Mouse (Mus musculus) heart, embryonic 14.5 days (tissue): ENCODE measurements around the gene Prdx2. TPM values are rescaled to one million over a fixed set of nuclear protein-coding genes. Genes with fewer than 3 reads are reported as not detected.

Experiments
- ATAC-seq: fragments of 200-750 bp; cut with Nextera tagmentation; 2 replicates; pipeline ENCODE4 v1.8.0; 2017; ENCODE audit warnings: low read depth, moderate TSS enrichment; ENCODE audit not compliant: insufficient number of reproducible peaks, insufficient read depth, low FRiP score
- H3K27ac ChIP-seq, 2 experiments: fragments of 200-500 bp in 1 of 2; fragments of 300-500 bp in 1 of 2; sonication (generic) in 1 of 2; replicated peaks in 1 of 2; 2 replicates each; pipeline ENCODE4 v1.5.1; 2012 to 2014; ENCODE audit warnings: low read depth in 2 of 2, low read length in 2 of 2, control low read depth in 1 of 2, mild to moderate bottlenecking in 1 of 2, mixed read lengths in 1 of 2; ENCODE audit not compliant: control insufficient read depth in 1 of 2, insufficient read depth in 1 of 2
- H3K27me3 ChIP-seq: fragments of 300-500 bp; sonication (generic); 2 replicates; pipeline ENCODE4 v1.6.1; 2014; ENCODE audit warnings: mild to moderate bottlenecking, low read length, control low read depth; ENCODE audit not compliant: control insufficient read depth, insufficient read depth
- H3K36me3 ChIP-seq: fragments of 300-500 bp; sonication (generic); 2 replicates; pipeline ENCODE4 v1.6.1; 2014; ENCODE audit warnings: mild to moderate bottlenecking, control low read depth, low read length, mixed read lengths; ENCODE audit not compliant: control insufficient read depth, insufficient read depth
- H3K4me1 ChIP-seq, 2 experiments: fragments of 200-500 bp in 1 of 2; fragments of 300-500 bp in 1 of 2; sonication (generic) in 1 of 2; 2 replicates each; pipeline ENCODE4 v1.6.1; 2012 to 2014; ENCODE audit warnings: low read length in 2 of 2, control low read depth in 1 of 2, mixed read lengths in 1 of 2; ENCODE audit not compliant: control insufficient read depth in 2 of 2, insufficient read depth in 2 of 2
- H3K4me2 ChIP-seq: fragments of 300-500 bp; sonication (generic); 2 replicates; pipeline ENCODE4 v1.6.1; 2014; ENCODE audit warnings: mild to moderate bottlenecking, low read length
- H3K4me3 ChIP-seq, 2 experiments: fragments of 200-500 bp in 1 of 2; fragments of 300-500 bp in 1 of 2; sonication (generic) in 1 of 2; 2 replicates each; pipeline ENCODE4 v1.5.1; 2012 to 2014; ENCODE audit warnings: low read length in 2 of 2, mild to moderate bottlenecking in 2 of 2, control low read depth in 1 of 2, low read depth in 1 of 2, moderate library complexity in 1 of 2; ENCODE audit not compliant: control insufficient read depth in 1 of 2, insufficient read depth in 1 of 2
- H3K9ac ChIP-seq: fragments of 300-500 bp; sonication (generic); 2 replicates; pipeline ENCODE4 v1.6.1; 2014; ENCODE audit warnings: mild to moderate bottlenecking, low read length
- H3K9me3 ChIP-seq: fragments of 300-500 bp; sonication (generic); 2 replicates; pipeline ENCODE4 v1.6.1; 2016; ENCODE audit warnings: low read length, control low read depth; ENCODE audit not compliant: control insufficient read depth
- WGBS: fragments of 180-500 bp; shearing (Covaris S2); extraction: QIAGEN DNeasy Blood & Tissue Kit; methylation state at CpG from one replicate; pipeline ENCODE4 v1.1.7; 2014; 5-methylcytosine and 5-hydroxymethylcytosine counted together
- polyA plus RNA-seq: library from polyadenylated mRNA; unstranded; fragments of >200 nt; fragmentation: Nextera tagmentation; extraction: Ambion mirVana; gene quantifications from 2 replicates; pipeline ENCODE4 v1.2.1, GENCODE M21; 2014

Prdx2 gene
- polyA plus RNA-seq, 1 experiment from 2014 or later, result 792 TPM

DNA sequence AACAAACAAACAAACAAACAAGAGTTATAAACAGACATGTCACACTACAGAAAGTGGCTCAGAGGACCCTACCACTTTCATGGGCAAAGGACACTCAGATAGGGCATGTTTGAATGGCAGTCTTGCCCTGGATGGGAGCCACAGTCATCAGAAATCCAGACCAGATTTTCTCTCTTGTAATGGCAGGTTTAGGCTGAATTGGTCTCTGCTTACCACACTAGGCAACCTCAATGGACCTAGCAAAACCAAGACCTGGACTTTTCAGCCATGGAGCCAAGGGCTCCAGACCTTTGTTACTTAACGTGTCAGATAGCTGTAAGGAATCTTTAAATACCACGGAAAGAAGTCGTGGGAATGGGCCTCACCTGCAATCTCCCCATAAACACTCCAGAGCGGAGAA, 25.7 kb upstream of the Prdx2 start:
- Histone ChIP-seq H3K27me3 (peaks cover 75% of the 10 kb centered on the region), H3K4me1 (peaks cover 0 to 8% of the 10 kb centered on the region in 2 experiments; a peak in 1 of 4 replicates), H3K9me3 (no peaks in the 10 kb centered on the region), H3K27ac (no peak overlapping the region), H3K9ac (no peak overlapping the region), H3K4me3 (no peak overlapping the region), H3K4me2 (no peak overlapping the region), H3K36me3 (no peaks in the 10 kb centered on the region)
- WGBS, result 22% methylated on average over 4 of the region's 4 CpGs
- ATAC-seq, result no peak

DNA sequence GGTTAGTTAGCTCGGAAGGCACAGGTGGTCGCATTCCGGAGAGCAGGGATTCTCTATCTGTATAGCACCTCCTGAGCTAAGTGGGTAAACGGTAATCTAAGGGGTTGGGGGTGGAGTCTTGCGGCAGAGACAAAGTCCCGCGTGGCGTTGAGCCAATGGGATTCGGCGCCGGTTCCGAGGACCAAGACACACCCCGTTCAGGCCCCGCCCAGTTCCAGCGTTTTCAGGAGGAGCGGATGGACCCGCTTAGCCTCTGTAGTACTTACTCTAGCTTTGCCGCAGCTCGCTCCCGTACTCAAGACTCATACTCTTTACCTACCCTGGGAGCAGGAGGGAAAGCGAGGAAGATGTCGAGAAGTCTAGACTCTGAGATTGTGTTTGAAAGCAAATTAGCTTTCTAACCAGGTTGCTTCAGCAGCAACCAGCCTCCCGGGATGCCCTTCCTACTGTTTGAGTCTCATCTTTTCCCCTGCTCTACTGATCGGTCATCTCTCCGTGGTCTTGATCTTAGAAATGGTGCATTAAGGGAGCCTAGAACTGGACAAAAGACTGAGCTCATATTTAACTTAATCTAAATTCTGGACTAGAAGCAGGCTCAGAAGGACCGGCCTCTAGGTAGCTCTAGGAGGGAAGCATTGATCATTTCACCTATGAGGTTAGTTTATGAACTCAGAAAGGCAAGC, 24.8 kb upstream of the Prdx2 start:
- WGBS, result 4% methylated on average over 26 of the region's 26 CpGs
- Histone ChIP-seq H3K27ac (no peak overlapping the region), H3K4me1 (peaks cover 0 to 8% of the 10 kb centered on the region in 2 experiments; a peak in 1 of 4 replicates), H3K4me3 (no peak overlapping the region), H3K36me3 (no peaks in the 10 kb centered on the region), H3K9me3 (no peaks in the 10 kb centered on the region), H3K27me3 (peaks cover 70% of the 10 kb centered on the region), H3K9ac (no peak overlapping the region), H3K4me2 (no peak overlapping the region)
- no peak for ATAC-seq

DNA sequence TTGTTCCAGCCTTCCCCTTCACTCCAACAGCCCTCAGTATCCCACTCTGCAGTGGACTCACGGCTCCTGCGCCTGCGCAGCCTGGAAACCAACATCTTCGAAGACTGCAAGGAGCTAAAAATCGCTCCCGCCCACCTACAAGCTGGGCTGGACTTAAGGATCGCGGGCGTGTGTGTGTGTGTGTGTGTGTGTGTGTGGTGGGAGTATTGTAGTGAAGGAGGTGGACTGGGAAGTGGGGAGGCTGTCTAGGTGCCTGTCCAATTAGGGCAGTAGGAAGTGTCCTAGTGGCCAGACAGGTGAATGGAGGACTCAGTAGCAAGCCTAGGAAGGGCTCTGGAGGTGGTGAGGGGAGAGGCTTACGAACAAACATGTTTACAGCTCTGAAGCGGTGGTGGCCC, 24.2 kb upstream of the Prdx2 start:
- peak overlapping the region; percentile 64 for H3K4me2 ChIP-seq
- peaks cover 76% of the 10 kb centered on the region for H3K27me3 ChIP-seq
- H3K9me3 ChIP-seq, result no peaks in the 10 kb centered on the region
- no peak overlapping the region for H3K9ac ChIP-seq
- H3K4me1 ChIP-seq, result peaks cover 0 to 8% of the 10 kb centered on the region in 2 experiments; a peak in 1 of 4 replicates
- peak overlapping the region in 1 of 2 experiments; percentile 39; a peak in 1 of 4 replicates for H3K4me3 ChIP-seq
- no peak overlapping the region for H3K27ac ChIP-seq
- 9% methylated on average over 11 of the region's 11 CpGs for WGBS
- ATAC-seq, result 0 out of 2 replicates have a peak, but pooled peaks have one; percentile 18
- H3K36me3 ChIP-seq, result no peaks in the 10 kb centered on the region

DNA sequence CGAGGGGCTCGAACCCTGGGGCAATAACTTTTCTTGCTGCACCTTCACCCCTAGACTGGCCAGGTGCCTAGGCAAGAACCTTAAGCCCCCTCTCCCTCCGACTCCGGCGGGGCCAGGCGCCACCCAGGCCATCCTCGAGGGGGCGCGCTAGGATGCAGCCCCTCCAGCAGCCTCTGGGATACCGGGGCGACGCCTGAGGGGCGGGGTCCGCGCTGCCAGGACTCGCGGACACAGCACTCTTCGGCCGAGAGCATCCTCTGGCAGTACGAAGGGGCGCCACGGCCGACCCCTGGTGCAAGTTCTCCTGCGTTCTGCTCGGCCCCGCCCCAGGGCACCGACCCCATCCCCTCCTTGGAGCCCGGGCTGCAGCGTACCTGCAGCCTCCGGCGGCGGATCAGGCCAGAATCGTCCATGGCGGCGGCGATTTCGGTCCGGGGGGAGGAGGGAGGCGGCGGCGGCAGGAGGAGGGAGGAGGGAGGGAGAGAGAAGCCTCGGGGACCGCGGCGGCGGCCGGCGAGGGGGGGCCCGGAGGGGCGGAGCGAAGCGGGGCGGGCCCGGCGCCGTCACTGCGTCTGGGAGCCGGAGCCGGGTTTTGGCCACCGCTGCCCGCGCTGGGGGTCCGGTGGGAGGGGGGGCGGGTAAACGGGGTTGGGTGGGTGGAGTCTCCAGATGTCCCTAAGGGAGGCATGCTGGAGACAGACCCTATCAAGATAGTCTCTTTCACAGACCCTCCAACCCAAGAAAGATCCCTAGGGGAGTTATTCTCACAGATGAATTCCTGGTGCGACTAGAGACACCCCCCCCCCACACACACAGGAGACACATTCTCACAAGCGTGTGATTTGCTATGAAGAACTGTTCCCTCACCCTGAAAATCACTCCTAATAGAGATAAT, 23.5 kb upstream of the Prdx2 start:
- whole genome bisulfite sequencing, result 2% methylated on average over 45 of the region's 67 CpGs
- Histone ChIP-seq H3K36me3 (no peaks in the 10 kb centered on the region), H3K27me3 (peaks cover 80% of the 10 kb centered on the region), H3K9me3 (no peaks in the 10 kb centered on the region), H3K4me2 (peak overlapping the region; percentile 64), H3K4me3 (peak overlapping the region; percentile 8 to 39; a peak in 3 of 4 replicates), H3K27ac (no peak overlapping the region), H3K4me1 (peaks cover 0 to 8% of the 10 kb centered on the region in 2 experiments; a peak in 1 of 4 replicates), H3K9ac (no peak overlapping the region)
- ATAC-seq, result peak; percentile 46; the same call in 1 of the 2 replicates

DNA sequence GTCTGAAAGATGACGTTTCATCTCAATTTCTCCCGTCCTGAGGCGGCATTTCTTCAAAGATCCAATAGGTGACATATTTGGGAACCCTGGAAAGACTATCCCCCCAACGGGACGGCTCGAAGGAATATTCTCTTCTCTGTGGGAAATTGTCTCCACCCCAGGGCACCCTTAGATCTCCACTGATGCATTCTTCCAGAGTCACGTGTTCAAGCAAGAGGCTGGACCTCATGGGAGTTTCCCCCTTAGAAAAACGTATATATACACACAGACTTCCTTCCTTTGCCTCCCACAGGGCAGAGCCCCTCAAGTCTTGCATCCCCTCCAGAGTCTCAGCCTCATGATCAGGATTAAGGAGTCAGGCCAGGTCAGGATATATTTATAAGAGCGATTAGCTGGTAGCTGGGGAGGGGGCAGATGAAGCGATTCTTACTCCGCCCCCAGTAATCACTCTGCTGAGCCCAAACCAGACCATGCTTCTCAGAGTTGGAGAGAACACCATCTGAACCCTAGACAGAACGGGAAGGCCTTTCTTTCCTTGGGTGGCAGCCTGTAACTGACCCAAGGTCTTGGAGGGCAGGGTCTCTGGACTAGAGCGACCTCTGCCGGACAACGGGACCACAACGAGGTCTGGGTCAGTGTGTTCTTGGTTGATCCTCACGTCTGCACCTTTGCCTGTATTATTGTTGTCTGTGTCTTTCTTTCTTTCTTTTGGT, 22.7 kb upstream of the Prdx2 start, which contains the start of gene Rtbdn:
Rtbdn (plus strand) TSS at position 464 of the 713 bp plus-strand sequence.
- Histone ChIP-seq H3K9me3 (no peaks in the 10 kb centered on the region), H3K9ac (no peak within 1 kb of the TSS), H3K27ac (no peak within 1 kb of the TSS), H3K4me2 (peak within 1 kb of the TSS; percentile 64), H3K27me3 (peaks cover 82% of the 10 kb centered on the region), H3K4me3 (peak within 1 kb of the TSS; percentile 8 to 39; a peak in 3 of 4 replicates), H3K36me3 (no peaks in the 10 kb centered on the region), H3K4me1 (peaks cover 0 to 8% of the 10 kb centered on the region in 2 experiments; a peak in 1 of 4 replicates)
- no peak for ATAC-seq
- WGBS, result 12% methylated on average over 17 of the region's 17 CpGs

DNA sequence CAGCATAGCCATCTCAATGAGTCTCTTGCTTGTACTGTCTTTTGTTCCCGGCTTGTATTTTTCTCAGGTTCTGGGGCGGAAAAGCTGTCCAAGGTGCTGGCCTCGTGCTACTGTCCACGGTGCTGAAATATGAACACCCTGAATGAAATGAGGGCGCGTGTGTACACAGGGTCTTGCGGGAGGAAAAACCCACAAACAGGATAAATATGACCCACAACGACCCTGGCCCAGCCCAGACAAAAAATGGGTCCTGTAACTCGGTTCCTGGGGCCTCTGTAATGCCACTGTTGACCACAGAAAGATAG, 22.2 kb upstream of the Prdx2 start:
- H3K4me1 ChIP-seq, result peaks cover 0 to 8% of the 10 kb centered on the region in 2 experiments; a peak in 1 of 4 replicates
- peaks cover 82% of the 10 kb centered on the region for H3K27me3 ChIP-seq
- H3K36me3 ChIP-seq, result no peaks in the 10 kb centered on the region
- 14% methylated on average over 9 of the region's 9 CpGs for WGBS
- no peaks in the 10 kb centered on the region for H3K9me3 ChIP-seq
- no peak for ATAC-seq
- H3K4me2 ChIP-seq, result no peak overlapping the region
- H3K27ac ChIP-seq, result no peak overlapping the region
- no peak overlapping the region for H3K9ac ChIP-seq
- no peak overlapping the region for H3K4me3 ChIP-seq

DNA sequence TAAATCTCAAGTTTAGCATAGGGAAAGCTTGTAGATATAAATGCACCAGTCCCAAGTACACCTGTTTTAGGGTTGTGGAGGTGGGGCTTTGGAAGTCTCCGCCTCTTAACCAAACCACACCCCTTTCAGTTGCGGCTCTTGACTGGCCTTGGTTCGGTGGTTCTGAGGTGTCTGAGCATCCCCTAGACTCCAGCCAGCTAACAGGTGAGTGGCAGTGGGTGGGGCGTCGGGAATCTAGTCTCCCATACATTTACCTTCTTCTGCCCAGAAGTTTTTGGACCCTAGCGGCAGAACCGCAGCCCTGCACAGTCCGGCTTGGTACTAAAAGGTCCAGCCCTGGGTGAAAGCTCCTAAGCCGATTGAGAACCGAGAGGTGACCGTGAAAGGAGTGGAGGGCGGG, 19.6 kb upstream of the Prdx2 start:
- 24% methylated on average over 12 of the region's 12 CpGs for WGBS

More for the DNA sequence above, 19.6 kb upstream of the Prdx2 start:
- Histone ChIP-seq H3K9ac (no peak overlapping the region), H3K27ac (no peak overlapping the region), H3K27me3 (peaks cover 66% of the 10 kb centered on the region), H3K4me2 (no peak overlapping the region), H3K4me1 (peaks cover 3 to 8% of the 10 kb centered on the region in 2 experiments; a peak in 2 of 4 replicates), H3K9me3 (no peaks in the 10 kb centered on the region), H3K36me3 (no peaks in the 10 kb centered on the region), H3K4me3 (no peak overlapping the region)
- ATAC-seq, result no peak
